Mouse (Mus musculus) CD4-positive, CD25-positive, alpha-beta regulatory T cell (primary cell): Measurements from ENCODE around the gene Phyh. TPM values are rescaled to one million over a fixed set of nuclear protein-coding genes. Genes with fewer than 3 reads are reported as not detected.

Source experiments
- polyA plus RNA-seq: library from polyadenylated mRNA; unstranded; fragments of 100-300 nt; shearing (Covaris generic); gene quantifications from one replicate; pipeline ENCODE4 v1.2.1, GENCODE M21; 2017

Phyh gene
- polyA plus RNA-seq, result 72.9 TPM

DNA sequence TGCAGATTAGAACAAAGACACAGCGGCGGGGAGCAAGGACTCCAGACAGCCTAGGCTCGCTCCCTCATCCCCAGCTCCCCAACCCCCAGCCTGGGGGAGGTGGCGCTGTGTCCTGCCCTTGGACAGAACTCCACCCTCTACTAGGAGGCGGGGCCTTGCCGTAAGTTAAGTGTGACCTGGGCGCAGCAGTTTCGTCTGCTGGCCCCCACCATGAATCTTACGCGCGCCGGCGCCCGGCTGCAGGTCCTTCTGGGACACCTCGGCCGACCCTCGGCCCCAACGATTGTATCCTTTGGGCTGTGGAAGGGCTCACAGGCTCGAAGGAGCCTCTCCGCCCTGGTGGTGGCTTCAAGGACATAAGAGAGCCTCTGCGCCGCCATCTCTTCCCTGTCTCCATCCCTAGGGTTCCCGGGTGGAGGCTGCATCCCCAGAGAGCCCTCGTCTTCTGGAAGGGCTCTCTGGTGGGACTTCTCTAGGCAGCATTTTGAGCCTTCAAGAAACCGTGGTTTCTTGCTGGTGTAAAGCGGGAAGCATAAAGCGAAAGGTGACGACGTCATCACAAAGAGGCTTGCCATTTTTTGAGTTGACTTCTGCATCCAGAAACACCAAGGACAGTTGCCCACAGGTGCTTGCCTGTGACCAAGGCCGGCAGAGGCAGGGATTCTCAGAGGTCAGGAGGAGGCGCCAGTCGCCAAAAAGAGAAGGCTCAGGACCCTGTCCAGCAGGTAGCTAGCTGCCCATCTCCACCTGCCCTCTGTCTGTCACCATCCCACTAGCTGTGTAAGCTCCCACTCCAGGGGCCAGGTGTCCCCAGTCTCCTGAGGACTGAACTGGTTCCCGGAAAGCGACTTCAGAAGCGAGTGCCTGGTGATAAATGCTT, at the start of gene Phyh:
Phyh (plus strand) TSS at position 160 of the 880 bp plus-strand sequence.

DNA sequence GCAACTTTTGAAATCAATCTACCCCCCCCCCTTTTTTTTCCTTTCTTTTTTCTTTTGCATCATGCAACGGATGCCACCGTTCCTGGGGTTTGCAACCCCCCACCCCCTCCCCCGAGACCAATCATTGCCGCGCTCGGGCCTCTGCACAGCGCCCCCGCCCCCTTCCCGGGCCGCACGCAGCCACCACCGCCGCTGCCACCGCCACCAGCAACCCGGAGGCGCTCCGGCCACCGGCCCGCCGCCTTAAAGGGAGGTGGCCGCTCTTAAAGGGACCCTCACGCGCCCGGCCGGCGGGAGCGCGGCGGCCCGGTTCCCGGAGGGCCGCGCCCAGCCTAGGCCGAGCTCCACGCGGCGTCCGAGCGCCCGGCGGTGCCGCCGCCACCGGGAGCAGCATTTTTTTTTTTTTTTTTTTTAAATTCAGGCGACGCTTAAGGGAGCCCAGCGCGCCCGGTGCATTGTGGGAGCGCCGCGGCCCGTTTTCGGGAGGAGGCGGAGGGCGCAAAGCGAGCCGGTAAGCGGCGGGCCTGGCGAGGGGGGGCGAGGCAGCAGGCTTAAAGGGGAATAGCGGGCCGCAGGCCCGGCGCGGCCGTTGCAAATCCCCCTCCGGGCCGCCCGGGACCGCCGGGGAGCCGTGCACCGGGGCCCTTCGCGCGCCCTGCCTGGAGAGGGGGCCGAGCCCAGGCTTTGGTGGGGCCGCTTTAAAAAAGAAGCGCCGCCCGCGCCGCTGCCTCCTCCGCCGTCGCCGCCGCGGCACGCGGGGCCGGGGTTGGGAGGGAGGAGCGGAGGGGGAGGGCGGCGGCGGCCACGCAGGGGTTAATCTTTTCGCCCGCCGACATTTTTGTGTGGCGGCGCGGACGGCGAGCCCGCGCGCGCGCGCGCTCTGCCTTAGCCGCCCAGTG, 37.2 kb upstream of the Phyh start, which contains the start of gene Sephs1:
Sephs1 (plus strand) TSS at position 215 of the 899 bp plus-strand sequence.

DNA sequence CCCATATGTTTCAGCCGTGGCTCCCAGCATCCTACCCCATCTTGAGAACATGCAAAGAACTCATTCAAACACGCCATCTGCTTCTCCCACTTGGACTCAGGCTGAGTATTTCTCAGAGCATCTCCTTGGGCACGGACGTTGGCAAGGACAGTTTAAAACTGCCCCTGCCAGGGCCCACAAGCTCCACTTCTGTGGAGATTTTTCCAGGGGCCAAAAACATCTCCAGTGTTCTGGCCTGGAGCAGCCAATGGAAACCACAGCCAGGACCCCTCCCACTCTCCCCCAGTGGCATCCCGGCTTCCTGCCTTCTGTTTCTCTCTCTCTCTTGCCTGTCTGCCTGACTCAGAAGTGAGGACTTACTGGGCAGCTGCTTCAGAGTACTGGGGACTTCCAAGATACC, 57.0 kb downstream of the Phyh start, which contains the start of gene Ucma:
Ucma (plus strand) TSS at position 316 of the 400 bp plus-strand sequence.

Other genes with a start within 250 kb of the Phyh start
- gene Bend7, start 201.2 kb upstream of the Phyh start, polyA plus RNA-seq, result not detected
- 40.2 TPM for gene Sephs1, start 37.5 kb upstream of the Phyh start, polyA plus RNA-seq
- not detected for gene Ucma, start 57.1 kb downstream of the Phyh start, polyA plus RNA-seq
- gene Mcm10, start 93.8 kb downstream of the Phyh start, polyA plus RNA-seq, result 1.3 TPM
- 1.6 TPM for gene Optn, start 145.0 kb downstream of the Phyh start, polyA plus RNA-seq
- not detected for gene Ccdc3, start 218.8 kb downstream of the Phyh start, polyA plus RNA-seq